Mouse (Mus musculus) limb, embryonic 14.5 days (tissue): ENCODE measurements at regions not wholly inside any gene's neighbourhood (a gene's known extent, or its start where the extent isn't known, plus 50 kb on each side); places are given as distances from the start of the nearest gene placed in this dataset.

Source experiments
- ATAC-seq: fragments of 200-750 bp; cut with Nextera tagmentation; 2 replicates; pipeline ENCODE4 v1.8.0; 2017; ENCODE audit warnings: low read depth, moderate number of reproducible peaks, moderate TSS enrichment; ENCODE audit not compliant: low FRiP score
- DNase-seq: peaks from one replicate; pipeline ENCODE4 v3.0.0-alpha.2; 2015; ENCODE audit warnings: low spot score
- H3K27ac ChIP-seq: fragments of 300-500 bp; sonication (generic); replicated peaks from 2 replicates; pipeline ENCODE4 v1.5.1; 2014; ENCODE audit warnings: low read depth, mild to moderate bottlenecking, low read length, moderate library complexity, mixed read lengths
- H3K27me3 ChIP-seq: fragments of 300-500 bp; sonication (generic); 2 replicates; pipeline ENCODE4 v1.6.1; 2014; ENCODE audit warnings: low read length, mixed read lengths; ENCODE audit not compliant: control insufficient read depth, insufficient read depth
- H3K36me3 ChIP-seq: fragments of 300-500 bp; sonication (generic); 2 replicates; pipeline ENCODE4 v1.6.1; 2014; ENCODE audit warnings: mild to moderate bottlenecking, low read length, moderate library complexity, mixed read lengths; ENCODE audit not compliant: control insufficient read depth, insufficient read depth
- H3K4me1 ChIP-seq: fragments of 300-500 bp; sonication (generic); 2 replicates; pipeline ENCODE4 v1.6.1; 2014; ENCODE audit warnings: antibody characterized with exemption, low read length, mixed read lengths; ENCODE audit not compliant: control insufficient read depth, insufficient read depth
- H3K4me2 ChIP-seq: fragments of 300-500 bp; sonication (generic); replicated peaks from 2 replicates; pipeline ENCODE4 v1.6.1; 2014; ENCODE audit warnings: low read depth, mild to moderate bottlenecking, low read length, moderate library complexity; ENCODE audit not compliant: severe bottlenecking
- H3K4me3 ChIP-seq: fragments of 300-500 bp; sonication (generic); replicated peaks from 2 replicates; pipeline ENCODE4 v1.5.1; 2014; ENCODE audit warnings: low read length
- H3K9ac ChIP-seq: fragments of 300-500 bp; sonication (generic); 2 replicates; pipeline ENCODE4 v1.6.1; 2014; ENCODE audit warnings: mild to moderate bottlenecking, low read depth, low read length, moderate library complexity; ENCODE audit not compliant: severe bottlenecking
- H3K9me3 ChIP-seq: fragments of 300-500 bp; sonication (generic); 2 replicates; pipeline ENCODE4 v1.6.1; 2016; ENCODE audit warnings: low read length; ENCODE audit not compliant: control insufficient read depth
- POLR2A ChIP-seq: fragments of 200-500 bp; IDR thresholded peaks from 2 replicates; pipeline ENCODE4 v1.8.0; 2012; ENCODE audit warnings: inconsistent platforms, mild to moderate bottlenecking, moderate library complexity, borderline replicate concordance; ENCODE audit not compliant: insufficient read depth, insufficient read length; ENCODE audit errors: extremely low read depth
- WGBS: fragments of 180-500 bp; shearing (Covaris S2); extraction: QIAGEN DNeasy Blood & Tissue Kit; methylation state at CpG from one replicate; pipeline ENCODE4 v1.1.7; 2014; 5-methylcytosine and 5-hydroxymethylcytosine counted together

DNA sequence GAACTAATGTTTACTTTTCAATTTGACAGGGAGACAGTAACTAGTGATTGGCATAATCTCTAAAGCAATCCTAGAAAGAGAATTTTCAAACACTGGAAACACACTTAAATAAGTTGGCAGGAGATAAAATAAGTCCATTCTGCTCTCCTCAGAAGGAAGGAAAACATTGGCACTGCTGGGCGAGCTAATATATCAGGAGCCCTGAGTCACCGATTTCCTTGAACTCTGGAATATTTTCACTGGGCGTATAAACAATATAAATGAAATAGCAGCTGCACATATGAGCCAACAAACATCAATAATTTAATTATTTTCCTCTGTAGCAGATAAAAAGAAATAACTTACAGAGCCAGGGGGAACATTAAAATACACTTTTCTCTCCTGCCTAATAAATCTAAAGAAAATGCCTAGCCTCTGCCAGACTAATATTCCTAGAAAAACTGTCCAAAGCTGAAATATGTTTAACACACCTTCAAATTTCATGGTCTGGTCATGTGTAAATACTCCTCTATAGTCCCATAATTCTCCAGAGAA is 608.4 kb upstream of the Pkdcc start:
- Histone ChIP-seq H3K4me3 (no peak overlapping the region), H3K27me3 (no peaks in the 10 kb centered on the region), H3K36me3 (no peaks in the 10 kb centered on the region), H3K4me2 (no peak overlapping the region), H3K9ac (no peak overlapping the region), H3K27ac (no peak overlapping the region), H3K9me3 (no peaks in the 10 kb centered on the region), H3K4me1 (no peaks in the 10 kb centered on the region)
- DNase-seq (peak; percentile 72), ATAC-seq (peak; percentile 34; the same call in 1 of the 2 replicates)
- 48% methylated on average over 3 of the region's 3 CpGs for WGBS
- TF ChIP-seq POLR2A, result no peak

DNA sequence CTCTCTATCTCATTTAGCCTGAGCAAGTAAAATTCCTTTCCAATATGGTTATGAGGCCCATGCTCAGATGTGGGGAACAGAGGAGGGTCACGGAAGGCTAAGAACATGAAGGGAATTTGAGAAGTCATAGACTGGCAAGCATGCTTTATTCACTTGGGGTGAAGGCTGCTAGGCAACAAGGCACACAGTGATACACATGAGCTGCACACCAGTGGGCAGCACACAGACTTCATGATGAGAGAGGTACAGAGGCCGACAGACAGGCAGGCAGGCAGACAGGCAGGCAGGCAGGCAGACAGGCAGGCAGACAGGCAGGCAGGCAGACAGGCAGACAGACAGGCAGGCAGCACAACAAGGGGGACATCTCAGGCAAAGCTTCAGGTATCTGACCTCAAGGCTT is 631.3 kb upstream of the Pkdcc start:
- no peak overlapping the region for H3K4me2 ChIP-seq
- no peaks in the 10 kb centered on the region for H3K9me3 ChIP-seq
- no peaks in the 10 kb centered on the region for H3K36me3 ChIP-seq
- no peak overlapping the region for H3K9ac ChIP-seq
- H3K27ac ChIP-seq, result no peak overlapping the region
- DNase-seq (no peak), ATAC-seq (no peak)
- H3K27me3 ChIP-seq, result no peaks in the 10 kb centered on the region
- WGBS, result 29% methylated on average over 2 of the region's 2 CpGs
- H3K4me3 ChIP-seq, result no peak overlapping the region
- no peaks in the 10 kb centered on the region for H3K4me1 ChIP-seq
- TF ChIP-seq POLR2A, result no peak

- no peak for TF ChIP-seq POLR2A
- ATAC-seq, result no peak
Observed at GRCm38 (mm10) chr17:82533521-82533920, 681.6 kb upstream of the Pkdcc start.

GRCm38 (mm10) chr17:82518129-82518528 is 697.0 kb upstream of the Pkdcc start:
- TF ChIP-seq POLR2A, result no peak
- no peak overlapping the region for H3K4me2 ChIP-seq
- no peaks in the 10 kb centered on the region for H3K9me3 ChIP-seq
- ATAC-seq (no peak), DNase-seq (no peak)
- H3K4me3 ChIP-seq, result no peak overlapping the region
- H3K36me3 ChIP-seq, result no peaks in the 10 kb centered on the region
- no peaks in the 10 kb centered on the region for H3K4me1 ChIP-seq
- H3K27me3 ChIP-seq, result no peaks in the 10 kb centered on the region
- no peak overlapping the region for H3K9ac ChIP-seq
- H3K27ac ChIP-seq, result no peak overlapping the region

More at GRCm38 (mm10) chr17:82533521-82533920, 681.6 kb upstream of the Pkdcc start:
- no peaks in the 10 kb centered on the region for H3K9me3 ChIP-seq
- H3K4me1 ChIP-seq, result no peaks in the 10 kb centered on the region
- no peak for DNase-seq
- H3K4me3 ChIP-seq, result no peak overlapping the region
- no peak overlapping the region for H3K4me2 ChIP-seq
- H3K27me3 ChIP-seq, result no peaks in the 10 kb centered on the region
- WGBS, result 69% methylated on average over 5 of the region's 5 CpGs
- no peaks in the 10 kb centered on the region for H3K36me3 ChIP-seq
- no peak overlapping the region for H3K9ac ChIP-seq
- H3K27ac ChIP-seq, result no peak overlapping the region

GRCm38 (mm10) chr17:82516850-82517249 is 698.2 kb upstream of the Pkdcc start:
- WGBS, result 69% methylated on average over 3 of the region's 3 CpGs
- no peak for DNase-seq

DNA sequence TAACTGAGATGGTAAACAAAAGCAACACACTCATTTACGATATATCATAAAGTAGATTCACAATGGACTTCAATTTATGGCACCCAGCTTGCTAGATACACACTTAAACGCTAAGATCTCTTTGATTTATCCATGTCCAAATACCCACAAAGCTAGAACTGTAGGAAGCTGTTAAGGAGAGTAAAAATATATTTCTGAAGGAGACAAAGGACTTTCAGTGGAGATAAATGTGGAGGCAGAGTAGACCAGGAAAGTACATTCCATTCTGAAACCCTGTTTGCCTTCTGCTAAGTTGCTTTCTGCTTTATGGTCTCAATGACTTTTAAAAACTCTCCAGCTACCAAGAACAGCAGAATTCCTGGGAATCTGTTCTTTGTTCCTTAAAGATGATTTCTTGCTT is 701.3 kb upstream of the Pkdcc start:
- WGBS, result 51% methylated on average over 2 of the region's 2 CpGs
- Histone ChIP-seq H3K4me3 (no peak overlapping the region), H3K36me3 (no peaks in the 10 kb centered on the region), H3K9me3 (no peaks in the 10 kb centered on the region), H3K4me1 (no peaks in the 10 kb centered on the region), H3K9ac (no peak overlapping the region), H3K27me3 (no peaks in the 10 kb centered on the region), H3K27ac (no peak overlapping the region), H3K4me2 (no peak overlapping the region)
- no peak for DNase-seq
- ATAC-seq, result no peak
- no peak for TF ChIP-seq POLR2A

More at GRCm38 (mm10) chr17:82516850-82517249, 698.2 kb upstream of the Pkdcc start:
- no peaks in the 10 kb centered on the region for H3K4me1 ChIP-seq
- no peak overlapping the region for H3K27ac ChIP-seq
- H3K4me2 ChIP-seq, result no peak overlapping the region
- no peak overlapping the region for H3K4me3 ChIP-seq
- H3K9ac ChIP-seq, result no peak overlapping the region
- no peaks in the 10 kb centered on the region for H3K9me3 ChIP-seq
- no peaks in the 10 kb centered on the region for H3K27me3 ChIP-seq
- TF ChIP-seq POLR2A, result no peak
- no peaks in the 10 kb centered on the region for H3K36me3 ChIP-seq
- ATAC-seq, result no peak
